Mouse (Mus musculus) monocyte, adult 2 months (primary cell): ENCODE data around the gene Tssc4.

Source experiments
- DNase-seq, 2 experiments: peaks; one replicate each; pipeline ENCODE4 v3.0.0; 2022; ENCODE audit warnings: low spot score in 2 of 2, low read depth in 1 of 2

Gene Tssc4

DNA sequence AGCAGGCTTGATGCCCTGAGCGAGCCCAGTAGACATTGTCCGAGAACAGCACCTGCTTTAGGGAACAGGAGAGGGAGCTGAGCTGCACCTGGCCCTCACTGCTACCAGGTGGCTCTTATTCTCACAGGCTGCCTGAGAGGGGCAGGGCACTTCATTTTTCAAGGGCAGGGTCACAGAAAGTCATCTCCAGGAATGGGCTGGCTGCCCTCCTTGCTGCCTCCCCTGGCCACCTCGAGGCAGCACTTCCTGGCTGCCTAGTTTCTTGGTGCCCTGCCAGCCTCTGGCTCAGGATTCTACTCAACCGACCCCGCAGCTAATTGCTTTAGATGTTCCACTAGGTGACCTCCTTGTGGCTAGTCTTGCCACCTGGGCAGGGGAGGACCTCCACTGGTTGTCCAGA, 39.2 kb downstream of the Tssc4 start:
- no peak for DNase-seq

DNA sequence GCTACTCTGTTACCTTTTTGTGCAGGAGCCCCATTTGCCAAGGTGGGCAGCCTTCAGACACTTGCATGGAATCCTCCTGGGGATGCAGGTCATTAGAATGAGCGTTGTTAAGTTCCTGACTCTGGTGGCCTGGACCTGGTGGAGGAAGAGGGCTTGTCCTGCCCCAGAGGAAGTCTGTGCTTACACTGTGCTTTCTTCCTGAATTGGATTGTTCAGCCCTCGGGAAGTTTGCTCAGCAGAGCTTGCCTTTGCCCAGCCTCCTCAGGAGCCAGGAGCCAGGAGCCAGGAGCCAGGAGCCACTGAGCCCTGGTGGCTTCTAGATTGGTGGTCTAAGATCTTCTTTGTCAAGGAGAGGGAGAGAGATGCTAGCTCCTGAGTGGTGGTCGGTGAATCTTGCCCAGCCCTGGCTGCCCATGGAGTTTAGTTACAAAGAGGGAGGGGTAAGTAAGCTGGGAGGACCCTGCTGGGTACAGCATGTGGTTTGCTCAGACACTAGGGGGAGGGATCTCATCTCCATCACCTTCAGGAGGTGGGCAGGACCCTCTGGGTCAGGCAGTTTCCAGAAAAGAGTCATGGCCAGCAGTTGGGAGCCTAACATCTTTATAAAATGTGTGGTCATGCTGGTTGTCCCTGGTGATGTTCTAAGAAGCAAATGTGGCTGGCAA, 40.1 kb downstream of the Tssc4 start:
- DNase-seq: no peak

DNA sequence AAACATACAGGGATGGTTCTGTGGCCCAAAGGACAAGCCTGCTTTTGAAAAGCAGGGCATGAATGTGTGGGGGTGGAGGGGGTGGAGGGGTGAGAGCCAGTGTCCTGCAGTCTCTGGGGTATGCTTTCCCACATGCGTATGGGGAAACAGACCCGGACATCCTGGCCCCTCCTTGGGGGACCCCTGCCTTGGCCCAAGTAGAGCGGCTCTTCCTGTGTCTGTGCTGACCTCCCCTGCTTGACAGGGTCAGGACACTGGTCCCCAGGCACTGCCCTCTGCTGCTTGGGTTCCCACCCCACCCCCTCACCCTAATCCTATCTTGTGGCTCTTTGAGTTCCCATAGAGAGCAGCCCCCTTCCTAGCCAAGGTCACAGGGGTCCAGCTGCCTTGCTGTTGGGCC, 40.6 kb downstream of the Tssc4 start:
- no peak for DNase-seq

DNA sequence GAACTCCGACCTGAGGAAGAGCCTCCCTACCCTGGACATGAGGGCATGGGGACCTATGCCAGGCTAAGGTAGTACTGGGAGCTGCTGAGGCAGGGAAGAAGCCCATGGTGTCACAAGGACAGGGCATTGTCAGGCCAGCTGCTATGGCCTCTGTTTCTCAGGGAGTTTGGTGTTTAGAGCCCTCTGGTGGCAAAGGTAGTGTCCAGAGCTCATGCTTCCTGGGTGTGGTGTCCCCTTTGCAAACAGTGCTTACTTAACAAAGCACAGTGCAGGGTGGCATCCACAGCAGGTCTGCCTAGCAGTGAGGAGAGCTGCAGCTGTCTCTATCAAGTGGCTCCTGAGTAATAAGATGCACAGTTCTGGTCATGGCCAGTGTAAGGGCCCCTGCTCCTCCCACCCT, 41.8 kb downstream of the Tssc4 start:
- no peak for DNase-seq

DNA sequence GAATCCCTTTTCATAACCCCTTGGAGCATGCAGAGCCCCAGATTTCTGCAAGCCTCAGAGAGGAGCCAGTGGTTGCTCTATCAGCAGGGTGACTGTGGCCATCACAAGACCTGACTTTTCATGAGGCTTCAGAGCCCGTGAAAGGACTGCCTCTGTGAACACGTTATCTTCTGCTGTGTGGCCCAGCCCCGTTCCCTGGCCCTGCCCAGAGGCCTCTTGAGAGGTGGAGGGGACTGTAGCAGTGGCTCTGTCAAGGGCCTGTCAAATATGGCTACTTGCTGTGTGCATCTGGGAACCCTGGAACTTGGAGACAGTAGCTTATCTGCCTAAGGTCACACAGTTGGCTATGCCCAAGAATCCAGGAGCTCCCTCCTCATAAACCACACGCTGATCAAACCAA, 42.7 kb downstream of the Tssc4 start:
- DNase-seq: no peak

DNA sequence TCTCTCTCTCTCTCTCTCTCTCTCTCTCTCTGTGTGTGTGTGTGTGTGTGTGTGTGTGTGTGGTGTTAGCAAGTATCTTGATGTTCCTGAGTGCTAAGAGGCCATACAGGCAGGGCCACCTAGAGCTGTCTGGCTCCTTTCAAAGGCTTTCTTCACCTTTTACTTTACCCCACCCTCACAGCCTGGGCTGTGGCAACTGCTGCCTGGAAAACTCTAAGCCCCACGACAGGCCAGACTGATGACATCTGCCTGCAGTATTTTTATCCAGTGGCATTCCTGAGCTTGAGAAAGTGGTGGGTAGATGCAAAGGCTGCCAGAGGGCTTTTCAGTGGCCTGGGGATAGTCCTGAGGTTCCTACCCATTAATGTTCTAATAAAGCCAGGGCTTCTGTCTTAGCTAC, 43.3 kb downstream of the Tssc4 start:
- DNase-seq: no peak

DNA sequence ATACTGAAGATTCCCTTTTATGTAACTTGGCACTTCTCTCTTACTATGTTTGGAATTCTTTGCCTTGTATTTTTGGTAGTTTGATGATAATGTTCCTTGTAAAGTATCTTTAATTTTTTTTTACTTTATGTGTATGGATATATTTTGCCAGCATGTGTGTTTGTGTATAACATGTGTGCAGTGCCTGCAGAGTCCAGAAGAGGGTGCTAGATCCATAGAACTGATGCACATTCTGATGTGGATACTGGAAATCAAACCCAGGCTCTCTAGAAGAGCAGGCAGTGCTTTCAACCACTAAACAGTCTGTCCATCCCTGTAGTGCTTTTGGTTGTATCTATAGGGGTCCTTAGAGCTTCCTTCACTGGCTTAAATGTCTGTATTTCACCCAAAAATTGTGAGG, 45.7 kb downstream of the Tssc4 start:
- no peak for DNase-seq

DNA sequence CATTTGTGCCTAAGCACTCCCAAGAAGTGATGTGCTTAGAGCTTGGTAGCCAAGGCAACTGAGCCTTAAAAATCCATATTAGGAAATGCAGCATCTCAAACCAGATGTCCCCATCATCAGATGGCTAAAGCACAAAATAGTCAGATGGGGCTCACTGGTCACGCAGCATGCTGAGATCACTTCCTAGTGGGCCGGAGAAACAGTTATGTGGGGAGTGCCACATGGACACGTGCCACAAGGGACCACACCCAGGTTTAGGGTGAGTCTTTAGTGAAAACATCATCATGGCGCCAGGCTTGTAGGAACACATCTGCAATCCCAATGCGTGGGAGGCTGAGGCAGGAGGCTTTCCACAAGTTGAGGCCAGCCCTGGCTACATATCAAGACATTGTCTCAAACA, 47.5 kb downstream of the Tssc4 start:
- DNase-seq: no peak

DNA sequence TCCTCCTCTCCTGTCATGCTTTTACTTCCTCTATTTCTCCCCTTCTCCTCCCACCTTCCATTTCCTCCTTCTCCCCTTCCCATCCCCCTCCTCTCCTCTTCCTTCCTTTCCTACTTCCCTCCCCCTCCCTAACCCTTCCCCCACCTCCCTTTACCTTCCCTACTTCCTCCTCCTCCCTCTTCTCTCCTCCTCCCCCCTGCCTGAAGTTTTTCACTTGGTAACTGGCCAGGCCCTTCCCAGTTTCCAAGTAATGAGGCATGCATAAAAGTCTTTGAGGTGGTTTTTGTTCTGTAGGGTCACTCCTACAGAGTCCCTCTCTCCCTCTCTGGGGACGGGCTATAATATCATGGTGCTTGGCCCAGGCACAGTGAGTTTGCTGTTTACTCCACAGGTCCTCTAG, 50.4 kb downstream of the Tssc4 start:
- DNase-seq: no peak

DNA sequence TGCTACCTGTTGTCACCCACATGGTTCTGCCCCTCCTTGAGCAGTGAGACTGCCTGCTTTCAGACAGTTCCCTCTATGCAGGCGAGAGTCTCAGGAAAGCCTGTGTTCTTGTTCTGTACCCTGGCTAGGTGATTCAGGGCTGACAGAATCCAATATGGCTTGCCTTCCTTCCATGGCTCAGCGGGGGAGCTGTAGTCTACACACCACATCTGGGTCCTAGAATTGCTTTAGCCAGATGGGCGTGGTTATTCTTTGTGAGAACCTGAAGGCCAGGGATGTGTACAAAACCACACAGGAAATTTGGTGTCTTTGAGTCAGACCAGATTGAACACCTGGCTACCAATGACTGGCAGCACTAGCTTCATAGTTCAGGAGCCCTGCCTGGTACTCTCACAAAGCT, 50.8 kb downstream of the Tssc4 start:
- DNase-seq: no peak
